Mouse (Mus musculus): ENCODE results near the gene Xntrpc.

- TF ChIP-seq CTCF (IDR thresholded peaks at IDR 0.05; ENCODE audit: low read depth), result no peak
- no peak for TF ChIP-seq EP300 (IDR thresholded peaks at IDR 0.05; ENCODE audit: low read depth)
Observed at GRCm38 (mm10) chr7:102018590-102018989, 46.9 kb upstream of the Xntrpc start, which contains the start of gene Il18bp.

All from liver, postnatal 0 days (tissue).